Mouse (Mus musculus) v-Abl transformed pro-B cells (cell line): ENCODE data around the gene Hist1h2bm.

Experiments used
- in situ Hi-C, 2 experiments: fragments of 400-800 bp; cut with MboI; formaldehyde crosslinking; loops; one replicate each; pipeline ENCODE4 v1.15.1; 2025; ENCODE audit not compliant: unreplicated experiment in 2 of 2

The Hist1h2bm gene

GRCm38 (mm10) chr13:21754294-21755001, 32.6 kb downstream of the Hist1h2bm start:
- in situ Hi-C loops: loop anchor here in 1 of 2 experiments (10.0 kb wide), 1 partner anchor 1800 kb away; the partner anchor contains the start of genes Hist1h1d and Hist1h4f

- in situ Hi-C loops: loop anchor here in 1 of 2 experiments (10.0 kb wide), 1 partner anchor 1799 kb away; the partner anchor contains the start of genes Hist1h1d and Hist1h4f
These were observed 33.9 kb downstream of the Hist1h2bm start for GRCm38 (mm10) chr13:21755707-21756106.
